Mouse (Mus musculus): ENCODE measurements at regions not wholly inside any gene's neighbourhood (a gene's known extent, or its start where the extent isn't known, plus 50 kb on each side); places are given as distances from the start of the nearest gene placed in this dataset.
A peak's percentile ranks its signal among the peaks of the same experiment; 100 is the strongest.

DNA sequence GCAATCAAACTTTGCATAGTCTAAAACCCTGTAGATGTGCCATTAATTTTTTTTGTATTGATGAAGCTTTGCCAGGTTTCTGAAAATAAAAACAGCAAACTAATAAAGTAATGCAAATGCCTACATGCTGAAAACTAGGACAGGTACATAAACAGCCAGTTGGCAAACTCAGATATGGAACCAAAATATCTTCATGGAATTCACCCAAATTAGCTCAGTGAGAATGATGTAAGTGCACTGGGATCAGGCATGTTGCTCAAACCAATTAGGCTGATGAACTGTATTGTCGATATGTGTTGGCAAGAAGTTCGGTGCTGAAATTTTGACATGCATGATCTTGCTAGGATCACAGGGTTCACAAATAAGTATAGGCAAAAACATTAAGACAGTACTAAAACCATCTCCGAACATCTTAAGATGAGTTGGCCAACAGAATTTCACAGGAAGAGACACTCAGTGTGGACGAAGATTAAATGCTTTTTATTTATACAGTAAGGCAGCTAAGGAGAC is 95.3 kb upstream of the Rgma start:
- H3K27me3 ChIP-seq = no peaks in the 10 kb centered on the region
- ATAC-seq (no peak), DNase-seq (ENCODE audit: low read depth, low spot score) (no peak)
- in situ Hi-C loops (cut with MboI; ENCODE audit: low pct_unique_long_range_greater_than_20kb) = no loop called here
- ChIA-PET CTCF (no interaction called here), POLR2A (no interaction called here)
- TF ChIP-seq CTCF (IDR thresholded peaks at IDR 0.05) = no peak

DNA sequence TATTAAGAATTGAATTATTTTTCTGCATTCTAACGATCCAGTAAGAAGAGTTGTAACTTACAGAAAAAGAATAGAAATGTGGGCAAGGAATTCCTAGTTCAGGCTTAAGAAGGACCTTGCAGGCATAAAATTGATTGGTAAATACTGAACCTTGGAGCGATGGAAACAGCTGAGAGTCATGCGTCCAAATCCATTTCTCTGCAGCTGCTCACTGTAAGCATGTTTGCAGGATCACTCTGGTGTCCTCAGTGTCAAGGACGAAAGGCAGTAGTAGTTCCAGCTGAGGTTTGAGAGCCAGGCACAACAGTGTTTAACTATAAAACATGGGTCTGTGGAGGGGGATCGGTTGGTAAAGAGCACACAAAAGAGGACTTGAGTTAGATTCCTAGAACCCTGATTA is 89.1 kb upstream of the Rgma start:
- ChIA-PET CTCF (no interaction called here), POLR2A (no interaction called here)
- no peak for ATAC-seq
- TF ChIP-seq CTCF (IDR thresholded peaks at IDR 0.05) = no peak
- no peak for DNase-seq (ENCODE audit: low read depth, low spot score)
- H3K27me3 ChIP-seq = no peaks in the 10 kb centered on the region
- in situ Hi-C loops (cut with MboI; ENCODE audit: low pct_unique_long_range_greater_than_20kb) = no loop called here

DNA sequence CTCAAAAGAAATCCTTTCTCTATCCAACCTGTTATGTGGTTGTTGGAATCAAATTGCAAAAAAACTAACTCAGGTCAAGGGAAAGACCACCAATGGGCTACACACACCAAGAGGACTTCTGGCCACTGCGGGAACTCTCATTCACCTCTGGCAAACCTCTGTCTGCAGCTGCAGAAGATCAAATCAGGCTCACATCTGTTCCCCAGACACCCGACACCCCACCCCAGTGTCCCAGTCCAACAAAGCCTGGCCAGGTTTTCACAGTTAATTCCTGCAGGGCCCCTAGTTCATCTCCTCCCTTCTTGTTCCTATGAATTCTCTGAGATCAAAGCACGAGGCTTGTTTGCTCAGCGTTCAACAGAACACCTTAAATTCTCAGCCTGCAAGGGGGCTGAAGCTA is 82.0 kb upstream of the Rgma start:
- ATAC-seq (no peak), DNase-seq (ENCODE audit: low read depth, low spot score) (no peak)
- CTCF ChIA-PET = interaction anchor here (2.1 kb wide), 1 partner anchor 12 kb away, joined by 8 read pairs; no protein-coding TSS in a partner anchor
- no peaks in the 10 kb centered on the region for H3K27me3 ChIP-seq
- TF ChIP-seq CTCF (IDR thresholded peaks at IDR 0.05) = no peak
- POLR2A ChIA-PET = no interaction called here
- in situ Hi-C loops (cut with MboI; ENCODE audit: low pct_unique_long_range_greater_than_20kb) = no loop called here

GRCm38 (mm10) chr7:73294399-73294798 is 80.9 kb upstream of the Rgma start:
- ChIA-PET POLR2A (no interaction called here), CTCF (interaction anchor here (2.1 kb wide), 1 partner anchor 13 kb away, joined by 8 read pairs; no protein-coding TSS in a partner anchor)
- no peak for ATAC-seq
- DNase-seq (ENCODE audit: low read depth, low spot score) = no peak
- in situ Hi-C loops (cut with MboI; ENCODE audit: low pct_unique_long_range_greater_than_20kb) = no loop called here
- no peak for TF ChIP-seq CTCF (IDR thresholded peaks at IDR 0.05)
- H3K27me3 ChIP-seq = no peaks in the 10 kb centered on the region

DNA sequence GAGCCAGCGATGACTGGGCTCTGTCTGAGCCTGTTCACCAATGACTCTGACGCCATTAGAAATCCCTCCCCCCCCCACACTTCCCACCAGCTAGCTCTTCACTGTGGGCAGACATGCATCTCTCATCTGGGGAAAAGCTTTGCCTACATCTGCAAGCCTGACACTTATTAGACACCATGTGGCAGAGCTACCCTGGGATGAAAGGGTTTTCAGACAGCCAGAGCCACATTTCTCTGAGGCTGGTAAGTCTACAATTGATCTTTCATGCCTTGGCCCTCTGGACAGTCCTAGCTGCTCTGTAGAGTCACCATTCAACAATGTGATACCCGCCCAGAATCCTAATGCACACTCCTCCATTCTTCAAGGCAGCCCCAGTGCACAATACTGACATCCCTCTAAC is 72.8 kb upstream of the Rgma start:
- no peak for ATAC-seq

GRCm38 (mm10) chr7:73303818-73304217 is 71.5 kb upstream of the Rgma start:
- POLR2A ChIA-PET = interaction anchor here (0.6 kb wide), 1 partner anchor 166 kb away, joined by 4 read pairs; no protein-coding TSS in a partner anchor
- ATAC-seq (no peak), DNase-seq (ENCODE audit: low read depth, low spot score) (no peak)
- in situ Hi-C loops (cut with MboI; ENCODE audit: low pct_unique_long_range_greater_than_20kb) = no loop called here
- TF ChIP-seq CTCF (IDR thresholded peaks at IDR 0.05) = no peak
- CTCF ChIA-PET = no interaction called here
- no peaks in the 10 kb centered on the region for H3K27me3 ChIP-seq

More for the DNA sequence above, 72.8 kb upstream of the Rgma start:
- no peak for DNase-seq (ENCODE audit: low read depth, low spot score)
- ChIA-PET POLR2A (no interaction called here), CTCF (no interaction called here)
- no peaks in the 10 kb centered on the region for H3K27me3 ChIP-seq
- in situ Hi-C loops (cut with MboI; ENCODE audit: low pct_unique_long_range_greater_than_20kb) = no loop called here
- no peak for TF ChIP-seq CTCF (IDR thresholded peaks at IDR 0.05)

GRCm38 (mm10) chr7:73304799-73305198 is 70.5 kb upstream of the Rgma start:
- no peak for TF ChIP-seq CTCF (IDR thresholded peaks at IDR 0.05)
- DNase-seq (ENCODE audit: low read depth, low spot score) (no peak), ATAC-seq (no peak)
- no peaks in the 10 kb centered on the region for H3K27me3 ChIP-seq
- in situ Hi-C loops (cut with MboI; ENCODE audit: low pct_unique_long_range_greater_than_20kb) = no loop called here
- ChIA-PET POLR2A (no interaction called here), CTCF (no interaction called here)

DNA sequence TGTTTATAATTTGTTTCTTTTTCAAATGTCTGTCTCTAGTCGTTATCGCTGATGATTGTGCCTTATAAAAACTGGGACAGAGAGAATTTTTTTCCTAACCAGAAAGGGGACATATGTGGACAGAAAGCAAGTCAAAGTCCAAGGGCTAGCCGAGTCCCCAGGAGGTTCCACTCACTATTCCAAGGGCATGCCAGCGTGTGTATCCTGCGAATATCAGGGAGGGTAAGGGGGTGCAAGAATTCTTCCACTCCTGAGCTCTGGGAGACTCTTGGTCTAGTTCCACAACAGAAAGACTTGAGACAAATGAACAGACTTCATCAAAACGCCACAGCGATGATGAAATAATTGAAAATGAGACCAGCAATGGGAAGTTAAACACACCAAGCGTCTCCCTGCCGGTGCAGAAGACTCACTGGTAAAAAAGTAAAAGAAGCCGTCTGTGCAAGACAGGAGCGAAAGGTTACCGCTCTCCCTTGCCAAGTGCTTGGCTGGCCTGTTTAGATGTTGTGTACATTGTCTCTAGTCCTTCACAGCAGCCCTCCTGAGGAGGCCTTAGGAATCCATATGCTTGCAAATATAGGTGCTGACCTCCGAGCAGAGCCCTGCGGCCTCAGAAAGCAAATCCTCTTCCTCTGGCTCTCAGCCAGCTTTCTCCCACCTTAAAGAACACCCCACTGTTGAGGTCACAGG is 69.9 kb upstream of the Rgma start:
- DNase-seq (ENCODE audit: low read depth, low spot score) = no peak
- no peaks in the 10 kb centered on the region for H3K27me3 ChIP-seq
- no peak for ATAC-seq
- in situ Hi-C loops (cut with MboI; ENCODE audit: low pct_unique_long_range_greater_than_20kb) = no loop called here
- ChIA-PET CTCF (no interaction called here), POLR2A (no interaction called here)
- no peak for TF ChIP-seq CTCF (IDR thresholded peaks at IDR 0.05)

- DNase-seq (ENCODE audit: low read depth, low spot score) (no peak), ATAC-seq (no peak)
- no peaks in the 10 kb centered on the region for H3K27me3 ChIP-seq
- TF ChIP-seq CTCF (IDR thresholded peaks at IDR 0.05) = no peak
- in situ Hi-C loops (cut with MboI; ENCODE audit: low pct_unique_long_range_greater_than_20kb) = no loop called here
- POLR2A ChIA-PET = interaction anchor here (0.6 kb wide), 1 partner anchor 37 kb away, joined by 4 read pairs; no protein-coding TSS in a partner anchor
- CTCF ChIA-PET = interaction anchor here (1.2 kb wide), 1 partner anchor 13 kb away, joined by 4 read pairs; no protein-coding TSS in a partner anchor
Observed at GRCm38 (mm10) chr7:73306296-73306695, 69.0 kb upstream of the Rgma start.

DNA sequence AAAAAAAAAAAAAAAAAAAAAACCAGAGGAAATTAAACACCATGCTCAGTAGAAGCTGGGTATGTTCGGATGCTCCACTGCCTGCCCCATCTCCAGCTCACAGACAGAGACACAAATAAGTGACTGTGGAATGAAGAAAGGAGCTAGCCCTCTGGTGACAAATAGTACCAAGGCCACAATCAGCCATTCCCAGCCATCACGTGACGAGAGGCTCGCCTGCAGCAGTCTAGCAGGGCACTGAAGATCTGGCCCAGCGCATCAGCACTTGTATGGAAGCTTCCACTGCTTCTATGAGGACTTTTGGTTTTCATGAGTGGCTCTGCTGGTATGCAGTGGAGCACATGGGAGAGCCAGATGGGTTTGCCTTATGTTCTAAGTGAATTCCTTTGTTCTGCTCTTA is 68.6 kb upstream of the Rgma start:
- ATAC-seq = no peak
- no peaks in the 10 kb centered on the region for H3K27me3 ChIP-seq
- no peak for DNase-seq (ENCODE audit: low read depth, low spot score)
- no peak for TF ChIP-seq CTCF (IDR thresholded peaks at IDR 0.05)
- CTCF ChIA-PET = interaction anchor here (1.2 kb wide), 1 partner anchor 12 kb away, joined by 4 read pairs; no protein-coding TSS in a partner anchor
- POLR2A ChIA-PET = interaction anchor here (0.6 kb wide), 1 partner anchor 38 kb away, joined by 4 read pairs; no protein-coding TSS in a partner anchor
- in situ Hi-C loops (cut with MboI; ENCODE audit: low pct_unique_long_range_greater_than_20kb) = no loop called here

DNA sequence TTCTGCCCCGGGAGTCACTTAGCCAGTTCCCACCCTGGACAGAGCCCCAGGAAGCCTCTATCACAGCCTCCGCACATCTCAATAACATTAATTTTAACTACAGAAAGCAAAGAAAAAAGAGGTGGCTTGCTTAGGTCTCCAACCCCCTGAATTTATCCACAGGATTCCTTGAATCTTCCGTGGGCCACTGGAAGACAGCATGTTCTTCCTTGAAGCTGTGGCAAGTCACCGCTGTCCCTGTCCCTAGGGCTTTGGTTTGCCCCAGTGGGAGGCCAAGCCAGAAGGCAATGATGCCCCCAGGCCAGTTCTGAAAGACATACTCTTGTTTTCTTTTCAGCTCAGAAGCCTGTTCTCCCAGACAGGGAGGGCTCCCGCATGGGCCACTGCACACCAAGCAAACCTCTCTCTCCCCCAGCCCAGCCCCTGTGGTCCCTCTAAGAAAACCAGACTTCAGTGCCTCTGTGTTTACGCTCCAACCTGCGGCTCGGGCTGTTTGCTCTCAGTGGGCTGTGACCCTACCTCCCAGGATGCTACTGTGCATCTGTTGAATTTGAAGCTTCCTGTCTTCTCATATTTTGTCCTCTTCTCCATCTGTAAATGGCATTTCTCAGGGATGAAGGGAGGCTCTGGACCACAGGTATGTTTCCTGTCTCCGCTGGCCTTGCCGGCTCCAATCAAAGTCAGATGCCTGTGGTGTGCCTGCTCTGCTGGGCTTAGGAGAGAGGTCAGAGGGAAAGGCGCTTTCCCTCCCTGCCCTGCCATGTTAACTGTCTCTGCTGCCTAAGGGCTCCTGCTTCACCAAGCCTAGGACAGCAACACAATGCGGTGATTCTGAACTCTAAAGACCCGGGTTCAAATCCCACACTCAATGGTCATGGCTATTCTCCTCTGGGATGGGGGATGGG is 67.5 kb upstream of the Rgma start:
- CTCF ChIA-PET = interaction anchor here (1.0 kb wide), 1 partner anchor 11 kb away, joined by 3 read pairs; no protein-coding TSS in a partner anchor
- POLR2A ChIA-PET = no interaction called here
- in situ Hi-C loops (cut with MboI; ENCODE audit: low pct_unique_long_range_greater_than_20kb) = no loop called here
- ATAC-seq (peak; percentile 68), DNase-seq (ENCODE audit: low read depth, low spot score) (peak; percentile 46)
- TF ChIP-seq CTCF (IDR thresholded peaks at IDR 0.05) = no peak
- H3K27me3 ChIP-seq = no peaks in the 10 kb centered on the region

All from Patski (cell line).